Mouse (Mus musculus): ENCODE results near the gene Evl. TPM values are rescaled to one million over a fixed set of nuclear protein-coding genes. Genes with fewer than 3 reads are reported as not detected.
"Not testable (repeated sequence)": the region's sequence is repeated elsewhere in the genome, so short reads cannot be mapped to it uniquely, and the experiment has no call there.

Gene Evl
- 100 to 1,000 TPM; 224 to 240 TPM for total RNA-seq (2021)
- long read RNA-seq, experiment 1, transcript Evl-202 (13 exons, 2,121 nt): major isoform, 112 of 151 reads
- long read RNA-seq, experiment 1, transcript Evl-201 (14 exons, 2,180 nt): minor isoform, 16 of 151 reads
- long read RNA-seq, experiment 1, partial matches to known transcripts: 9 of 151 reads
- long read RNA-seq, experiment 1, other reads (novel, unspliced or antisense): 10 of 151 reads
- long read RNA-seq, experiment 2, transcript Evl-202 (13 exons, 2,121 nt): major isoform, 126 of 195 reads
- long read RNA-seq, experiment 2, transcript Evl-203 (13 exons, 1,870 nt): minor isoform, 7 of 195 reads
- long read RNA-seq, experiment 2, transcript Evl-201 (14 exons, 2,180 nt): minor isoform, 25 of 195 reads
- long read RNA-seq, experiment 2, partial matches to known transcripts: 18 of 195 reads
- long read RNA-seq, experiment 2, other reads (novel, unspliced or antisense): 19 of 195 reads

DNA sequence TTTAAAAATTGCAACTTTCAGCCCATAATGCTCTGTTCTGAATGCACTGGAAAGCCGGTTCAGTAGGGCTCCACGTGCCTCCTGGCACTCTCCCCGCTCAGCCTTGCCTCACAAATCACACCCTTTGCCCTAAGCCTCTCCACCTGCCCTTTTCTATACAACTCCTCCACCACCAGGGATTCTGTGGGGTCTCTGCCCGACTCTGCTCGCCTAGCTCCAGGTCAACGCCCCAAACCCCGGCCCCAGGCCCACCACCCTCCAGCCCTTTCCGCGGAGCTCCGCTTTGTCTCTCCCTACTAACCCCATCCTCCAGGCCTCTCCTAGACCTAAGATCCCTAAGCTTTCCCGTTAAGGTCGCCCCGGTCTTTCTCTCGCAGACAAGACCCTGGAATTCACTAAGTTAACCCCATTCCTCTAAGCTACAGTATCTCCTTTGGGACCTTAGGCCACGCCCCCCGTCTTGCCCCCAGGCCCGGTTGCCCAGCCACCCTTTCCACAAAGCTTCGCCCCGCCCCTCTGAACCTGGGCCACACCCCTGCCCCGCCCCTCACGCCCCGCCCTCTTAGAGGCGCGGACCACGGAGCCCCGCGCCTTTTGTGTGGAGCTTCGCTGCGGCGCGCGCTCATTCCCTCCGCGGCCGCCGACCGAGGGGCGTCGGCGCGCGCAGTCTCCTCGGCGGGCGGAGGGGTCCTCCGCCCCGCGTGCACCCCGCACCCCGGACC lies at the start of gene Evl:
TSS of gene Evl (plus strand) at position 601 of the 722 bp plus-strand sequence.
- DNase-seq (ENCODE audit: low spot score in 2 of 2): peak; percentile 75 to 87

DNA sequence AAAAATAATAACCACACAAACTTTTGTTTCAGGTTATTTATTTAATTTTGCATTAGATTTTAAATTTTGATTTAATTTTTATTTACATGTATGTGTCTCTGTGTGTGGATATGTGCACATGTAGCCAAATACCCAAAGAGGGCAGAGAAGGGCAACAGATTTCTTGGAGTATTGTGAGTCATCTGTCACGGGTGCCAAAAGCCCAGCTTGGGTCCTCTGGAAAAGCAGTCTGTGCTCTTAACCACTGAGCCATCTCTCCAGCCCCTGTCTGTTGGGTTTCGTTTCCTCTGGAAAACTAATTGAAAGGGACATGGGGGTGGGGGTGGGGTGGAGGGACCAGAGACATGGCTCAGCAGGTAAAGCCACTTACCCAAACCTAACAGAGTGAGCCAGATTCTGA lies 48.7 kb upstream of the Evl start:
- DNase-seq (ENCODE audit: low spot score in 2 of 2): no peak

DNA sequence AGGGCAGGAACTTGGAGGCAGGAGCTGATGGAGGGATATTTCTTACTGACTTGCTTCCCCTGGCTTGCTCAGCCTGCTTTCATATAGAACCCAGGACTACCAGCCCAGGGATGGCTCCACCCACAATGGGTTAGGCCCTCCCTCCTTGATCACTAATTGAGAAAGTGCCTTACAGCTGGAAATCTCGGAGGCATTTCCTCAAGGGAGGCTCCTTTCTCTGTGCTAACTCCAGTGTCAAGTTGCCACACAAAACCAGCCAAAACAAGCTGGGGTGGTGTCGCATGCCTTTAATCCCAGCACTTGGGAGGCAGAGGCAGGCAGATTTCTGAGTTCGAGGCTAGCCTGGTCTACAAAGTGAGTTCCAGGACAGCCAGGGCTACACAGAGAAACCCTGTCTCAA lies 47.5 kb upstream of the Evl start:
- not testable (repeated sequence) for DNase-seq (ENCODE audit: low spot score in 2 of 2)

DNA sequence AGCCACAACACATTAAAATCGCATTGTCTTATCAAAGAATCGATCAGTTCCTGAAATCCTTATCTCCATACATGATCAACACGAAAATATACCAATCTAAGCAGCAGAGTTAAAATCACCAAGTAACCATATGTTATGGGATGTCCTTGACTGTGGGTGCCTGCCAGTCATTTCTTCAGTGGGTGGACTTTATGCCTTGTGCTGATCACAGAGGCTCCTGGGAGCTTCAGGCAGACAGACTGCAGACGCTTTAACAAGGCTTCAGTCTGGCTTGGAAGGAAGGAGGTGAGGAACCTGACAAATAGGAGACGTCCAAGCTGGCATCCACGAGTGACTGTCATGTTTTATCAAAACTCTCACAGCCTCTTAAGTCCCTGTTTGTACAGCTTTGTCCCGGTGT lies 43.9 kb upstream of the Evl start:
- DNase-seq (ENCODE audit: low spot score in 2 of 2): peak in 1 of 2 experiments; percentile 31

DNA sequence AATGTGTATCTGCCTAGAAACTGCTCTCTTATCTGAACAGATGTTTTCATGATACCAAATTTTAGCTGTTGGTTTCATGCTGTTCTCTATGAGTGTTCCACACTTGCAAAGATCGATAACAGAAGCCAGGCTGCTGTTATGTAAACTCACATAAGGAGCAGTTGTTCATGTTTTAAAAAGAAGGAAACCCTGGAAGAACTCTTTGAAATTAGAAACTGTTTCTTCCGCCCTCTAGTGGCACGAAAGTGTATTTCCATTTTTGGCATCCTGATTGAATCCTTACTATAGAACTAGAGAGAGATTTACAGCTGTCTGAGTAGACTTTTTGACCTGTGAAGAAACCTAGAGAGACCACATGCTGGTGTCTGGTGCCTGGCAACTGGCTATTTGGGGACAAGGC lies 43.5 kb upstream of the Evl start:
- DNase-seq (ENCODE audit: low spot score in 2 of 2): peak; percentile 26 to 56

DNA sequence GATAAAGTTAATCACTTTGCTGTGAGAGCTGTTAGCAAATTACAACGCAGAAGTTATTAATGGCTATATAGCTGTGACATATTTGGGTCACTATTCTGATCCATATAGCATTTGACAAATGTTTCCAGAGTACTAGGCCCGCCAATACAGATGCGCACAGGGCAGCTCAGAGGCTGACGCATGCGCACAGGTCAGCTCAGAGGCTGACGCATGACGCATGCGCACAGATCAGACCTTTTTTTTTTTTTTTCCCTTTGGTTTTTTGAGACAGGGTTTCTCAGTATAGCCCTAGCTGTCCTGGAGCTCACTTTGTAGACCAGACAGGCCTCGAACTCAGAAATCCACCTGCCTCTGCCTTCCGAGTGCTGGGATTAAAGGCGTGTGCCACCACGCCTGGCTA lies 39.1 kb upstream of the Evl start:
- DNase-seq (ENCODE audit: low spot score in 2 of 2): no peak

DNA sequence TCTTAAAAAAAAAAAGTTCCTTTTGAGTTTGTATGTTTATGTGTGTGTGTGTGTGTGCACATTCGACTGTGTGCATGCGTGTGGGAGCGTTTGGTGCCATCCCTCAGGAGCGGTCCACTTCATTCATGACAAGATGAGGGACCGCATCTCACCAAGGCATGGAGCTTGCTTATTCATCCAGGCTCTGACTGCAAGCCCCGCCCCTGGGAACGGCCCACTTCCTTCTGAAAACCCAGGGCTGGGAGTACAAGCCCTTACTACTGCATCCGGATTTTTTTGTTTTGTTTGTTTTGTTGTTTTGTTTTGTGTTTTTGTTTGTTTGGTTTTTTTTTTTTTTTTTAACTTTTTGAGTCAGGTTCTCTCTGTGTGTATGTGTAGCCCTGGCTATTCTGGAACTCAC lies 35.1 kb upstream of the Evl start:
- no peak for DNase-seq (ENCODE audit: low spot score in 2 of 2)

DNA sequence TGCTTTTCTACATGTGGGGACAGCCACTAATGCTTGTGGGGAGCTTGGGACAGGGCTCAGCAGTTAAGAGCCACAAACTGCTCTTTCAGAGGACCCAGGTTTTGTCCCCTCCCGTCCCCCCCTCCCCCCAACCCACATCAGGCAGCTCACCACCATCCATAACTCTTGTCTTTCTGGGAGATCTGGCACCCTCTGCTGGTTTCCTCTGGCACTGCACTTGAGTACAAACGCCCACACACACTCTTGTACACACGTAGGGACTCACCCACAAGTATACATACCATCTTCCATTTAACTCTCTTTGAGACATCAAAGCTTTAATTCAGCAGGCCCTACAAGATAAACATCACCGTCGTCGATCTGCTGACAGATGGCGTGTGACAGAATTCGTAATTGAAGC lies 25.3 kb upstream of the Evl start:
- DNase-seq (ENCODE audit: low spot score in 2 of 2): peak; percentile 50 to 70

DNA sequence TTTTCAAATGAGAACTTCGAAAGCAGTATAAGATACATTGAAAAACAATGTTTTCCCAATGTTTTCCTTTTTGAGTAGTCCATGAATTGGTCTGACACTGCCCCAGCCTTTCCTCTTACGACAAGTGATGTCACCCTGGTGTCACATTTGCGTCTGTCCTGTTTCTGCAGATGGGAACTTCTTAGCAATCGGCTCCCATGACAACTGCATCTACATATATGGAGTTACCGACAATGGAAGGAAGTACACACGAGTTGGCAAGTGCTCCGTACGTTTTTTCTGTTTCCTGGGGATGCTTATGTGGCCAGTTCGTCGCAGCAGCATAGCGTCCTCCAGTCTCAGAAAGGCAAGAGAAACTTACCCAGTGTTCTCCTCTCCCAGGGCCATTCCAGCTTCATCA lies 20.0 kb upstream of the Evl start:
- DNase-seq (ENCODE audit: low spot score in 2 of 2): no peak

DNA sequence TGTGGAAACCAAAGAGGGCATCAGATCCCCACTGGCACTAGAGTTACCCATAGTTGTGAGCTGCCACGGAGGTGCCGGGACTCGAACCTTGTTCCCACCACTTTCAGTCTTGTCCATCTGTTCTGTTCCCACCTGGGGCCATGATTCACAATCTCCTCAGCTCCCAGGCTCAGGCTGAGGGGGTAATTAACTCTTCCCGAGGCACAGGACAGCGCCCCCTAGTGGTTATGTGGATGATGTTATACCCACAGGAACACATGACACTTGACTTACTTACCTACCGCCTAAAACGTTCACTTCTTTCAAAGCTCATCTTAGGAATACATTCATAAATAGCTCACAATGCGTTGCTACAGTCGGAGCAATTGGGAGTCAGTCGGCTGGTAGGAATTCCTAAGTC lies 18.1 kb upstream of the Evl start:
- no peak for DNase-seq (ENCODE audit: low spot score in 2 of 2)

DNA sequence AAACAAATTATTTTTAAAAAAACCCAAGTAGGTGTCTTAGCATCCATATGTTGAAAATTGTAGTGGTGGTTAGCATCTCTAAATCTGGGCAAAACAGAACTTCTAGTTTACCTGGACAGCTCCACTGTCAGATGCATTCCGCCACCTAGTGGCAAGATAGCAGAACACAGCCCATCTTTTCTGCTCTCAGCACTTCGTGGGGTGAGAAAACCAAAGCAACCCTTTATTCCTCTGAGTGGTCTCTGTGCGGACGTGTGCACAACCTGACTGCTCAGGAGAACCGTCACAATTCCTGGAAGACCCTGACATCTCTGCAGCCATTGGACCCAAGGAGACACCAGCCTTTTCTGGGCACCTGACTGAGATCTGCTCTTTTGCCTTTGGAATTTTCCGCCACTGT lies 13.4 kb upstream of the Evl start:
- DNase-seq (ENCODE audit: low spot score in 2 of 2): peak in 1 of 2 experiments; percentile 58

DNA sequence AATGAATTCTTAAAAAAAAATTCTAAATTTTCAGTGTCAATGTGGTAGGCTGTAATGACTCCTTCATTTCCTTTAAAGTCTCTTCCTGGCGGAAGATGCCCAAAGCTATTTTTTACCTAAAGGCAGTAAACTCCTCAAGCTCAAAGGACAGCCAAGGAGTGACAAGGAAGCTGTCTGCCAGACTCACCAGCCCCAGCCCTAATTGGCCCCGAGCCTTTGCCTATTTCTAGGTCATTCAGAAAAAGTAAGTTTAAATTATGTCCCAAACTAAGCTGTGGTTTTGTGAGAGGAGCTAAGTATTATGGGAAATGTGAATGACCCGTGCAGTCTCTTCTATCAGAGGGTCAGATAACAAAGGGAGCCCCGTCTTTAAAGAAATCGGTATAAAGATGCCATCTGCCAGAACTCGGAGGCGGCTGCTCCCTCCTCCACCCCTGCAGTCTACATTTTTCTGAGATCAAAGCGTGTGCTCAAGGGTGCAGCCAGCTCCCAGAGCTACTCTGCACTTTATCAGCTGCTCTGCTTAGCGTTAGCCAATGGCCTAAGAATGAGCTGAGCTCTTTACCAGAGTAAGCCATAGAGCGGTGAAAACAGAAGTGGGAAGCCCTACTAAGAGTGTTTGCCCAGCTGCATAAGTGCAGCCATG lies 7.9 kb upstream of the Evl start:
- no peak for DNase-seq (ENCODE audit: low spot score in 2 of 2)

DNA sequence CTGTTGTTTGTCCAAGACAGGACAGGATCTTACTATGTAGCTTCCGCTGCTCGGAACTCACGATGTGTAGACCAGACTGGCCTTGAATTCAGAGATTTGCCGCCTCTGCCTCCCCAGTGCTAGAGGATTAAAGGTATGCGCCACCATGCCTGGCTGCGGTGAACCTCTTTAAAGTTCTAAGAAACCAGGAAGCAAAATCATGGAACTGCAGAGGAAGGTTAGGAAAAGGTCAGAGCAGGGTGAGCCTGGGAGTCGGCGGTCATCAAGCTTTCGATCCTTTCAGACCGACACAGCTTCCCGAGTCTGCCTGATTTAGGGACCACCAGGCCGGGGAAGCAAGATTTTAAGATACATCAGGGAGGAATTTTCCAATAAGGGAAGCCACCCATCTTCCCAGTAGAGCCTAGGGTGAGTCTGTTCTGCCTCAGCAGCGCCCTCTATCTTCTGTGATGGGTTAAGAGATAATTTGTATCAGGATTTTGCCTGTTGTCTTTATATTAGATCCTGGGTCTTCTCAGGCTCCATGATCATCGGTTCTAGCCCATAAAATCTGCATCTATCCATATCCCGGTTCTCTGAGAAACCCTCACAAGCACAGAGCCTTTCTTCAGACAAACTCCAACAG lies 7.2 kb upstream of the Evl start:
- no peak for DNase-seq (ENCODE audit: low spot score in 2 of 2)

DNA sequence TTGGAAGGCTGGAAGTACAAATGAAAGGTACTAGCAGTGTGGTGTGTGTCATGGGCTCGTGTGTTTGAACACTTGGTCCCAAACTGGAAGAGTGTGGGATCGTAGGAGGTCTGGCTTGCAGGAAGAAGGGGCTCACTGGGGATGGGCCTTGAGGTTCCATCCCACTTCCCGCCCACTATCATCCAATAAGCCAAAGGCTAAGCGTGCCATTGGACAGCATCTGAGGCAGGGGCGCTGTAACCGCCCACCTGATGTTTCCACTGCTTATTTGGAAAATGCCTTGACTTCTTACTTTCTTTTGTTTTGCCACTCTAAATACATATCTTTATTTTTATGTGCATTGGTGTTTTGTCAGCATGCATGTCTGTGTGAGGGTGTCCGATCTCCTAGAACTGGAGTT lies 2.8 kb upstream of the Evl start:
- no peak for DNase-seq (ENCODE audit: low spot score in 2 of 2)

DNA sequence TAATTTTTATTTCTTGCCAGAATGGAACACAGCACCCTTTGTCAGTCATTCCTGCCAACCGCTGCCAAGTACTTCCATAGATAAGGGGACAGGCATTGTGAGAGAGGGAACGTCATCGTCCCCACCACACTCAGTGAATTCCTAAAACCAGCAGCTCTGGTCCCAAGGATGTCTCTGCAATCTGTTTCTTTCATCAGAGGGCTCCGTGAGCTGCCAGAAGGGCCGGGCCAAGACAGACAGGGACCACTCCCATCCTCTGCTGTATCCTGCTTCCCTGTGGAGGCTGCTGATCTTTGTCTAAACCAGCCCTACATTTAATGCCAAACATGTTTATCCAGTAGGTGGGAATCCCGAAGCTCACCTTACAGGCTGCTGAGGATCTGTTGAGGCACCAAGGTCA lies 1.4 kb upstream of the Evl start:
- DNase-seq (ENCODE audit: low spot score in 2 of 2): no peak

DNA sequence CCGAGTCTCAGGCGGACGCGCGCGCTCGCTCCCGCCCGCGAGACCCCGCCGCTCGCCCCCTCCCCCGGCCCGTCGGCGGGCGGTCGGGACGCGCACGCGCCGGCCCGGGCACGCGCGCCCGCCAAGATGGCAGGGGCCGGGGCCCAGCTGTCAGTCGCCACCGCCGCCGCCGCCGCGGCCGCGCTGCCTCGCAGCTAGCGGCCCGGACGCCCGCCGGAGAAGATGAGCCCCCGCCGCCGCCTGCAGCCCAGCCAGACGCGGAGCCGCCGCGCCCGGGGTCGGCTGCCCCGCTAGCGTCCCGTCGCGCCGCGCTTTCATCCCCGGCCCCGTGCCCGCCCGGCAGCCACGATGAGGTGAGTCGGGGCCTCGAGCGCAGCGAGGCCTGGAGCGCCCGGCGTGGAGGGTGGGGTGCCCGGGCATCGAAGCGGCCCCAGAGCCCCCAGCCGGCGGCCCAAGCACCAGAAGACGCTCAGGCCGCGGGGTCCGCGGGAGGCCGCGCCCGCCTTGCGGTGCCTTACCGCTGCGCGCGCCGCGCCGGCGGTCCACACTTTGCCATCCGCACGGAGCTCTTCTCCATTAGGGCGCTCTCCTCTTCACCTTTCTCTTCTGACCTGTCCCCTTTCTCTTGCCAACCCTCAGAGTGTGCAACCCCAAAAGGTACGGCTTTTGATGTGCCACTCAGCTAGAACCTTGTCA lies 489 bp downstream of the Evl start:
- DNase-seq (ENCODE audit: low spot score in 2 of 2): peak in 1 of 2 experiments; percentile 65

DNA sequence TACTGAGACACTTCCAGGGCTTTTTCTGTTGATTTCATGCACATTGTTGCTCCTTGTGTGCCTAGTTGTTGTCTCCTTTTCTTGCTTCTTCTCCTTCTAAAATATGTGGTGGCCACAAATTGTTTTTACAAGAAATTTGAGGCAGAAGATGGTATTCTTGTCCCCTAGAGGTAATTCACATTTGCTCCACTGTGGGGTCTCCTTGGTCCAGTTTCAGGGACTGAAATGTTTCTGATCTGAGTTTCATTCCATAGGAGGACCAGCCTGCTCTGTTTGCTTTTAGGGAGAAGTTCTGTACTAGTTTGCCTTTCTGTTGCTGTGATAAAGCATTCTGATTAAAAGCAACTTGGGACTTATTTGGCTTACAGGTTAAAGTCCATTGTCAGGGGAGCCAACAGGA lies 3.7 kb downstream of the Evl start:
- DNase-seq (ENCODE audit: low spot score in 2 of 2): no peak

DNA sequence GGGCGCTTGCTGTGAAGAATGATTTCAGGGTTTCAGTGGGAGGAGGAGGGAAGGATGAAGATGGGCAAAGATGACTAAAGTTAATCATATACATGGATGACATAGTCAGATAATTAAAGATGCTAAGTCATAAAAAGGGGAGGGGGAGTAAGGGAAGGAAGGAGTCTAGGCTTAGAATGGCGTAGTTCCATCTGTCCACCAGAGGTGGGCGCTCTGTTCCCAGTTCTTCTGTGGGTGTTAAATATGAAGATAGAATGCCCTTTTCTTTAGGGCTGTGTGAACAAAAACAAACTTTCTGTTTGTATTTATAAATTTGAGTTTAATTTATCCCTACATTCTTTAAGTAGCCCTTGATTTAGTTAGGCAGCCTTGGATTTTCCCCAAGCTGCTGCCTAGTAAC lies 8.7 kb downstream of the Evl start:
- DNase-seq (ENCODE audit: low spot score in 2 of 2): no peak

DNA sequence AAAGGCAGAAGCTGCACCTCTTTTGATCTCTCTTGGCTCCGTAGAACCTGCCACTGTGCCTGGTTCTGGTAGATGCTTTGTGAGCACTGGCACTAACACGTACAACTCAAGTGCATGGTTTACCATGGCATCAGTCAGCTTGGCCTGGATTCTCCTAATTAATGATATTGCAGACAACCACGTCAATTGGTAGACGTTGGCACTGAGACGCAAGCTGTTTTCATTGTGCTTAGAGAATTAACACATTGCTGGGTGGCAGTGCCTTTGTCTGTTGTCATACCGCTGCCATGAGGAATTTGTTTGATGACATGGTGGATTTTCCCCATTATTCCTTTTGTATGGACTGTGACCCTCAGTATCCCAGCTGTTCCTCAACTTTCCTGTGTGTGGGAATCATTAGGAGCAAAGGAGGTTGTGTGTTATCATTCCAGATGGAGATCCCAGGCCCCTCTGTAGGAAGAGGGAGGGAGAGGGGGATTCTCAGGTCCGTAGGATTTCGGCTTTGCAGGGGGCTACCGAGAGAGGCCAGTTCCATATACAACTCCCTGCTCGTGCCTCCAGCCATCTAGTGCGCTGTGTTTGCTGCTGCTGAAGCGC lies 10.5 kb downstream of the Evl start:
- DNase-seq (ENCODE audit: low spot score in 2 of 2): no peak

DNA sequence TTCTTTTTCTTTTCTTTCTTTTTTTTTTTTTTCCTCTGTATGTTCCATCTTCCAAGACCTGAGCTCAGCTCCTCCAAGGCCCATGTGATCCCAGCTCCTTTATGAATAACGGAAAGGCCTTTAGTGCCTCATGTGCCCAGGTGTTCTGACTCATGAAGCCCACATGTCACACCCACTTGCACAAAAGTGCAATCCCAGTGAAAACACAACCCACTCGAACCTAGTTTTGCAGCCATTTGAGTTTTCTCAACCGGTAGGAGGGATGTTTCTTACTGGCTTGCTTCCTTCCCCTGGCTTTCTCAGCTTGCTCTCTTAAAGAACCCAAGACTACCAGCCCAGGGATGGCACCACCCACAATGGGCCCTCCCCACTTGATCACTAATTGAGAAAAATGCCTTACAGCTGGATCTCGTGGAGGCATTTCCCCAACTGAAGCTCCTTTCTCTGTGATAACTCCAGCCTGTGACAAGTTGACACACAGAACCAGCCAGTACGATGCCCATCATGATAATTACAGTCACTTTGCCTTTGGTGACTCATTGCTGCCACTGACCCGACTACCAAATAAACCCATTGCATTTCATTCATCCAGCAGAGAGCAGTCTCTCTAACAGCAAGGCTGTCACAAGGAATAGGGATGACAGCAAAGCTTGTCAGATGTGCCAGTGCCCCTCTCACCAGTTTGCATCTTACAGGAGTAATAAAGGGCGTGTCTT lies 24.8 kb downstream of the Evl start:
- DNase-seq (ENCODE audit: low spot score in 2 of 2): no peak
